Mouse (Mus musculus) G1E (cell line): ENCODE data around the gene Ambra1.

Experiments used
- CTCF ChIP-seq: IDR thresholded peaks from 2 replicates; pipeline ENCODE4 v1.5.1; 2012; ENCODE audit warnings: low read depth, low read length, inconsistent platforms, mixed read lengths
- GATA1 ChIP-seq: IDR thresholded peaks from 2 replicates; pipeline ENCODE4 v1.6.1; 2012; ENCODE audit warnings: borderline replicate concordance, low read length, inconsistent platforms, mixed read lengths

GRCm38 (mm10) chr2:91967962-91968361 lies 238.0 kb downstream of the Ambra1 start:
- TF ChIP-seq CTCF, result no peak
- no peak for TF ChIP-seq GATA1
